In the genomic region with DNA sequence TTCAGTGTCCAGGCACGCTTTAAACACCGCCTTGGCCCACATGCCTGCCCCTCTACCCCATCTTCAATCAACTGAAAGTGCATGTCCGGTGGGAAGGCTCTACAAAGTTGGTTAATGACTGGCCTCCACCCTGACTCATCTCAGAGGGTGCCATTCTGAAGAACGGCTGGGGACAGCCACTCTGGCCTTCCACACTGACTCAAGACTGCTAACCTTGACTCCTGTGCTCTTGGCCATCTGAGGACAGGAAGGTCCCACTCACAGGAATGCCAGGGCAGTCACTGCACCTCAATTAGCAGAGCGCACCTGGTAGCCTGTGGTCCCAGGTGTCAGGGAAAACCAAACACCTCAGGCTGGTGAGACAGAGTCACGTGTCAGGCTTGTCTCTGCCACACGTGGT, we compare ENCODE assay signal across 11 mouse cellular contexts.
"Had no signal": no experiment of that assay in that cellular context is flagged by ENCODE, and none has a peak within 500 bp of the region (broad histone marks: within the 10 kb centered on the region; RNA-seq: fewer than 3 reads in every experiment).

No protein-coding gene starts in this region.

- DNase-seq: kidney, adult 9 months; kidney, postnatal 14 days; kidney, postnatal 4 days; liver; lung, adult 18-20 months; lung, postnatal 10 days; lung, postnatal 36 days; retina, postnatal 1 day; right cerebral cortex, postnatal 25 days; spleen, adult 18-20 months; thymus, postnatal 25 days had no signal
